Mouse (Mus musculus) kidney, postnatal 10 days (tissue): Measurements from ENCODE around the gene Muc3a.

Source experiments
- DNase-seq: peaks from one replicate; pipeline ENCODE4 v3.0.0; 2021; ENCODE audit warnings: mixed read lengths

Gene Muc3a

GRCm38 (mm10) chr5:137212289-137212688 is at the start of gene Muc3a:
Gene Muc3a (minus strand): TSS chr5:137212389.
- DNase-seq = no peak

- DNase-seq = peak; percentile 48
Observed at GRCm38 (mm10) chr5:137211114-137211829, 917 bp downstream of the Muc3a start.

GRCm38 (mm10) chr5:137210689-137211088 is 1.5 kb downstream of the Muc3a start:
- no peak for DNase-seq

- no peak for DNase-seq
Observed at GRCm38 (mm10) chr5:137205301-137205700, 6.9 kb downstream of the Muc3a start.

DNA sequence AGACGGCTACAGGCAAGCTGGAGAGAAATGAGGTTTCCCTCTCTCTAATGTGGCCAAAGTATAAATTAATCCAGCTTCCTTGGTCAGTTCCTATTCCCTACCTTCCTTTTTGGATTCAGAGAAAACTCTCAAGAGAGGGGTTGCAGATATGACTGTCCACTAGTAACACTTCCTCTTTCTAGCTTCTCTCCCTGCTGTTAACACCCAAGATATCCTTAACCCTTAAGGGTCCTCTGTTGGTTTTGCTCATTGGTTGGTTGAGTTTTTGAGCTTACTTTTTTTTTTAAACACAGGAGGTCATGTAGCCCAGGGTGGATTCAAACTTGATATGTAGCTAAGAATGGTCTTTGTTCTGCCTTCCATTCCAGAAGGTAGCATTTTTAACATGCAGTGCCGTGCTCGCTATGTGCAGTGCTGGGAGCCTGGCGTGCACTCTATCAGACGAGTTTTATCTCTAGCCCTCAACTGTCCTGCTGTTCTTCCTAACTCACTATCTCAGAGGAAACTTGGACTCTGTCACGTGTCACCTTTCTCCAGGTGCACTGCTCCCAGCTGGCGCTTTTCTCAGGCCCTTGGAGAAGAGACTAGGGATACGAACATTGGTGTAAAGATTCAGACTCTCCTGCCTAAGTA is 17.6 kb downstream of the Muc3a start:
- DNase-seq = no peak

- DNase-seq = no peak
Observed at GRCm38 (mm10) chr5:137193279-137193952, 18.8 kb downstream of the Muc3a start.

DNA sequence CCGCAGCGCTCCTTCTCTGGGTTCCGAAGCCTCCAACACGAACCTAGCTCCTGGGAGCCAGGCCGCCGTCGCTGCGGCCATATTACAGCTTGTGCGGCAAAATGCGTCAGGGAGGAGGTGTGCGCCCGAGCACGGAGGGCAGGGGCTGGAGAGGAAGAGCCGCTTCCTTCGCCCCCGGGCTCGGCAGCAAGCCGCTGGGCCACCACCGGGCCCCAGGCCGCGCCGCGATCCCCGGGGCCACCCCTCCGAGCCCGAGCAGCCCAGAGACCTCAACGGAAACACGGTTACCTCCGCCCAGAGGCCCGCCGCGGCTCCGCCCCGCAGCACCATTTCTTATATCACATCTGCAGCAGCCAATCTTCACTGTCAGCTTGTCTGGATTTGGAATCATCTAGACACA is 22.9 kb downstream of the Muc3a start:
- DNase-seq = no peak

- no peak for DNase-seq
Observed at GRCm38 (mm10) chr5:137185362-137185761, 26.8 kb downstream of the Muc3a start.

DNA sequence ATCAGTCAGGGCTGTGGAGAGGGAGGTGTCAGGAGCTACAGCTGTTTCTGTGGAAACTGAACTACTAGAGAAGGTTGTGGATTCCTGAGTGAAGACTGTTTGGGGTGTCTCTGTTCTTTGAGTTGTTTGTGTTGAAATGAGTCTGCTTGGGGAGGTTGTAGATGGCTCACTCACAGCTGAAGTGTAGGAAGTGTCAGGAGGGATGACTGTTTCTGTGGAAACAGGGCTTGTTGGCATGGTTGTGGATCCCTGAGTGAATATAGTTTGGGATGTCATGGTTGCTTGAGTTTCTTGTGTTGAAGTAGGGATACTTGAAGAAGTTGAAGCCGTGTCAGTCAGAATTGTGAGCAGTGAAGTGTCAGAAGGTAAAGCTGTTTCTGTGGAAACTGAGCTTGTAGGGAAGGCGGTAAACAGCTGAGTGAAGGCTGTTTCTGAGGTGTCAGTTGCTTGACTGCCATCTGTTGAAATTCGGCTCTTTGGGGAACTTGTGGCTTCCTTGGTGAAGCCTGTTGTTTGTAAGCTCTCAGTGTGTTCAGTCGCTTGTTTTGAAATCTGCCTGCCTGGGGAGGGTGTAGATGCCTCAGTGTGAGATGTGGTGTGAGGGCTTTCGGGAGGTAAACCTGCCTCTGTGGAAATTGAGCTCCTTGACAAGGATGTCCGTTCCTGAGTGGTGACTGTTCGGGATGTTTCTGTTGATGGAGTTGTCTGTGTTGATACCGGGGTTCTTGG is 32.4 kb downstream of the Muc3a start:
- DNase-seq = no peak

GRCm38 (mm10) chr5:137173967-137174366 is 38.2 kb downstream of the Muc3a start:
- DNase-seq = no peak

DNA sequence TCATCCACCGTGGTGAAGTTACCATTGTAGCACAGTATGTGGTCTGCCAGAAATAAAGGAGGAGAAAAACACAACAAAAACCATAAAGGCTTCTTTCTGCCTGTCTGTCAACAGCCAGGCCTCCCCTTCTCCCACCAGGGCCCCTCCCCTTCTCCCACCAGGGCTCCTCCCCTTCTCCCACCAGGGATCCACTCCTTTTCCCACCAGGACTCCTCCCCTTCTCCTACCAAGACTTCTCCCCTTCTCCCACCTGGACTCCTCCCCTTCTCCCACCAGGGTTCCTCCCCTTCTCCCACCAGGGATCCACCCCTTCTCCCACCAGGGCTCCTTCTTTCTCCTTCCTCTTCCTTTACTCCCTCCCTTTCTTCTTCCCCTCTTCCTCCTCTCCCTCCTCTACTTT is 39.6 kb downstream of the Muc3a start:
- DNase-seq = no peak

- DNase-seq = no peak
Observed at GRCm38 (mm10) chr5:137171478-137171877, 40.7 kb downstream of the Muc3a start.

- DNase-seq = no peak
Observed at GRCm38 (mm10) chr5:137170836-137171380, 41.3 kb downstream of the Muc3a start.

GRCm38 (mm10) chr5:137167539-137167938 is 44.6 kb downstream of the Muc3a start:
- DNase-seq = no peak

- DNase-seq = no peak
Observed at GRCm38 (mm10) chr5:137166012-137166411, 46.2 kb downstream of the Muc3a start.

GRCm38 (mm10) chr5:137161853-137162252 is 50.3 kb downstream of the Muc3a start:
- no peak for DNase-seq

- peak; percentile 64 for DNase-seq
Observed at GRCm38 (mm10) chr5:137159461-137159860, 52.7 kb downstream of the Muc3a start.
